Mouse (Mus musculus): Measurements from ENCODE around the gene Prrc2b.

Prrc2b gene

DNA sequence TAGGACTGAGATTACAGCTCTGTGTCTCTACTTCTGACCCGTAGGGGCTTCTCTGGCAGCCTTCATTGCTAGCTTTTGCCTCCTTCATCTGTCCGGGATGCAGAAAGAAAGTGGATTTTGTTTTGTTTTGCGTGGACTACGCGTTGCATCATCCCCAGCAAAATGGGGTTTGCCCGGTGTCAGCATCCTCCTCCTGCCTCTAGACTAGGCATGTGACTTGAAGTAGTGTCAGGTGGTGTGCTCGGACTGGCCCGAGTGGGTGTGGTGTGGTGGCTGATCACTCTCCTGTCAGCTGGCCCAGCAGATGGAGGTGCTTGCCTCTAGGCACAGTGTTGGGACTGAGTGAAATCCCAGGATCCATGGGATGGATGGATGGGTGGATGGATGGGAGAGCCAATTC is 11.2 kb downstream of the Prrc2b start:
- DNase-seq (ENCODE audit: low spot score), result no peak

DNA sequence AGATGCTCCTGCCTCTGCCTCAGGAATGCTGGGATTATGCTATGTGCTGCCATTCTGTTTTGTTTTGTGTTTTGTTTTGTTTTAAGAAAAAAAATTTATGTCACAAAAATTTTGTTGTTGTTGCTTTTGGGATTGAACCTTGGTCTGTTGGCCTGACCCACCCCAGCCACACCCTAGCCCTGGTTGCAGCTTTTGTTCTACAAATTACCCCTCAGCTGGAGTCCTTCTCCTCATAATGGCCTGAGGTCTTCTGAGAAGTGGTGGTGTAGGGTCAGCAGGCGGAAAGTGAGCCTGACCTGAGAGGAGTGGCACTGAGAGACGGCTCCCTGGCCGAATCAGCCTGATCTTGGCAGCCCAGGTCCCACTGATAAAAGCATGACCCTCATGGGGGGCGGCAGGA is 11.8 kb downstream of the Prrc2b start:
- DNase-seq (ENCODE audit: low spot score), result no peak

DNA sequence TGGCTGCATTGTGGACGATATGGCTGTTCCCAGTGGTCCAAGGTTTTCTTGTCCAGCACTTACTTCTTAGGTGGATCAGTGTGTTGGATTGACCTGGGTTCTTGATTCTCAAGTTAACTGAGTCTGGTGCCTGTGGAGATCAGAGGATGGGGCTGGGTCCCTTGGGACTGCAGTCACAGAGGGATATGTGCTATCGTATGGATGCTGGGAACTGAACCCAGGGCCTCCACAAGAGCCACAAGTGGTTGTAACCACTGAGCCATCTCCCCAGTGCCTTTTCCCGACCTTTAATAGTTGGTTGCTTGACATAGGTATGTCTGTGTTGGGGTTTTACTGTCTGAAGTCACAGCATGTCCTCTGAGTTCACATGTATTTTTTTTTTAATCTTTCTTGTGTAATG is 12.2 kb downstream of the Prrc2b start:
- DNase-seq (ENCODE audit: low spot score), result no peak

DNA sequence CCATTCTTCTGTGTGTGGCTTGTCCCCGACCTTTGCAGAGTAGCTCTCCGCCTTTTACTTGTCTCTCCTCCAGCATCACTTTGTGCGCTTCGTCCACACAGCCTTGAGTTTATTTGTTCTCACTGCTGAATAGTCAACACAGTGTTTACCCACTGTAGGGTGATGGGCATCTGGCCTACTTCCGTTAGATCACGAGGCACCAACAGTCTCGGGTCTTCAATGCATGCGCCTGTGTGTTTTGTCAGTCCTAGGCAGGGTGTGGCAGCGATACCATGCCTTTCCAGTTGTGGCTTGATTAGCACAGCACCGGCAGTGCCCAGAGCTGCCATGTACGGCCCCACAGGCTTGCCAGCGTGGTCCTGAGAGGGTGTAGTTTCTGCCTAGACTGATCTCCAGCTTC is 13.6 kb downstream of the Prrc2b start:
- no peak for DNase-seq (ENCODE audit: low spot score)

DNA sequence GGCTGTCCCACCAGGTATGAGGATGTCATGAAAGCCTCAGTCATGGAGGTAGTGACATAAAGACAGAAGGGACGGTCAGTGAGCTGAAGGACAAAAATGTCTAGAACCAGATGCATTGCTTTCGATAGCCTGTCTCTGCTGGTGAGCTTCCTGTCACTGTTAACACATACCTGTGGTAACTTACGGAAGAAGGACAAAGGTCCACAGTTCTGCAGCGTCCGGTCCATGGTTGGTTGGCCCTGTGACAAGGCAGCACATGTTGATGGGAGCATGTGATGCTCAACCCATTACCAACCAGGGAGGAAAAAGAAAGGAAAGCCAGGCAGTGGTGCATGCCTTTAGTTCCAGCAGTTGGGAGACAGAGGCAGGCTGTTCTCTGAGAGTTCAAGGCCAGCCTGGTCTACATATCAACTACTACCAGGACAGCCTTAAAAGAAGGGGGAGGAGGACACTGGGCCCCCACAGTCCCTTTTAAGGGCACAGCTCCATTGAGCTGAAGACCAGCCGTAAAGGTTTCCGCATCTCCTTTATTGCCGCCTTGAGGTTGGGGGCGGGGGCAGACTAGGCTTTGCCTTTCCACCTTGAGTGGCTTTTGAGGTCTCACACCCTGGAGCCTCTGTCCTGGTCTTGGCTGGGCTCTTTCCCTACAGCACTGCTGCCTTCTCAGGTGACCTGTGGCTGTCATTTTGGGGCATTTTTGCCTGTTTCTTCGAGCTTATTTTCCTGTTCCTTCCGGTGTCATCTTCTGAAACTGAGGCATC is 14.3 kb downstream of the Prrc2b start:
- no peak for DNase-seq (ENCODE audit: low spot score)

DNA sequence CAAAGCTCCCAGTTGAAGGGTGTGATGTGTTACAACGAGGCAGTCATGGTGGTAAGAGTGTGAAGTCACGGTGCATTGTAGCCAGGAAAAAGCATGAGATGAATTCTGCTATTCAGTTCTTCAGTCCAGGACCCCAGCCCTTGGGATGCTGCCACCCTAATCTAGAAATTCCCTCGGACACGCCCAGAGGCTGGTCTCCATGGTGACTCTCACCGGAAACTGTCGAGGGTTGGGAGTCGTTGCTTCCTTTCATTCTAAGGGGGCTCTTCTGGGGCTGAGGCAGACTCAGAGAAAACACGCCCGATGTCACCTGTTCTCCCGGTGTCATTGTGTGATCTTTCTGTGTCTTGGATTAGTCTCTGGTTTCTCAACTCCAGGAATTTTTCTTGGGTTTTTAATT is 15.7 kb downstream of the Prrc2b start:
- no peak for DNase-seq (ENCODE audit: low spot score)

DNA sequence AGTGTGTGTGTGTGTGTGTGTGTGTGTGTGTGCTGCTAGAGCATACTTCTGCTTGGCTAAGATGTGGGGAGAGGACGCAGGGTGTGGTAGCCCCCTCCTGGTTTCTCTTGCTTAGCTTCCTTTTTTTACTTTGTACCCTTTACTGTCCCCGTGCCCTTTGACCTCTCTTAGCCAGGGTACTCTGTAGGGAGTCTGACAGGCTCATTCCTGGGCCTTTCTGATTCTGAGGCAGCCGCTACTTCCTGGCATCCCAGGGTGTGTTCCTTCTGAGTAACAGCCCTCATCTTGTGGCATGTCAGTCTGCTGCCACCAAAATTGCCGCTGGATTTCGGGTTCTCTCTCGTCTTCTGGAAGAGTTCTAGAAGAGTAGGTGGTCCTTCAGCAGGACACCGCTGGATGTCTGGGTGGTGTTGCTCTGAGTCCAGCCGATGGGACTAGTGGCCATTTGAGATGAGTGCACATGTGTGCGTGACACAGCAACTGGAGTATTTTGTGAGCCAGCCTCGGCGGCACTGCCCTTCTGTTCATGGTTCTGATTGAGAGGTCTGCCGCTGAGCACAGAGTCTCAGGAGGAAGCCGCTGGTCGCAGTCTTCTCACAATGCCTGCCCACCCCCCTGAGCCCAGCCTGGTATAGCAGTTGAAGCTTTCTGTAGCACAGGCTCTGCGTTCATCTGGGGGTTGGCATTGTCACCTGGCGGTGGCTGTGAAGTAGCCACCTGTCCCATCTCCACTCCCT is 16.3 kb downstream of the Prrc2b start:
- DNase-seq (ENCODE audit: low spot score), result no peak

DNA sequence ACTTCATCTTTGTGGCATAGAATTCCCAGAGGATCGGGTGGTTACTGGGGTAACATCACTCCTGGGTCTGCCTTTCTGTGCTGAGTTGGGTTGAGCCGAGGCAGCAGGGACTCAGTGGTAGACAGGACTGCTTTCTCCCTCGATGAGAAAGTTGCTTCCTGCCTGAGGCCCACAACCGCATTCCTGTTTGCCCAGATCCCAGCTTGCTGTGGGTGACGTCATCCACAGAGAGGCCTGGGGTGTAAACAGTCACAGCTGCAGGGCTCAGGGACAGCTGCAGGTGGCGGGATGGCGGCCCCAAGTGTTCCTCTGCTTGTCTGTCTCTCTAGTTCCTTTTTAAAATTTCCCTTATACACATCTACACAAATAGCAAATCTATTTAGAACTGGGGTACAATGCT is 16.9 kb downstream of the Prrc2b start:
- no peak for DNase-seq (ENCODE audit: low spot score)

DNA sequence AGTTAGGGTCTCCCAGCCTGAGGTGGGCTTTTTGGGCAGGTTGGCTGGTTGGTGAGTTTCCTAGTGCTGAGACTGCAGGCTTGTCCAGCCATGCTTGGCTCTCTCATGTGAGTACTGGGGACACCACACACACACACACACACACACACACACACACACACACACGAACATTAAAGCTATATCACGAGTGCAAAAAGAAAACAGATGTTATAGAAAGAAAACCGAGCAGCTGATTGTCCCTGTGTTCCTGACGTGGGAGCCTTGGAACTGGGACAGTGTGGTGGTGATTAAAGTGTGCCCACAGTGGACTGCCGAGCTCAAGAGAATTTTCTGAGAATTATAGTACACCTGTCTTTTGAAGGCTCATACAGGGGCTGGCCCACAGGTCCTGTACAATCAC is 18.4 kb downstream of the Prrc2b start:
- no peak for DNase-seq (ENCODE audit: low spot score)

DNA sequence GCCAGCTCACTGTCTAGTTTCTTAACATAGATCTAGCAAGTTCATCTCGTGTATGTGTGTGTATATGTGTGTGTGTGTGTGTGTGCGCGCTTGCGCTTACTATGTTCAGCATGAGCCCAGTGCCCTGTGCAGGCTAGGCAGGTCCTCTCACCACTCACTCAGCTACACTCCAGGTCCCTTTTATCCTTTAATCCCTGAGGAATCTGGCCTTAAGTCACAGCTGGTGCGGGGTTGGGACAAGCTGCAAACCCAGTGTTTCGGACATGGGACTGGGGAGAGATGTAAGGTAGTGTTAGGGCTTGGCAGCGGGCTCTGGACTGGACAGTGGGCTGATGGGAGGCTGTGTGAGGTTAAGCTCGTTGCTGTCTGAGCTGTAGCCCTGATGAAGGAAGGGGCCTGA is 19.1 kb downstream of the Prrc2b start:
- no peak for DNase-seq (ENCODE audit: low spot score)

DNA sequence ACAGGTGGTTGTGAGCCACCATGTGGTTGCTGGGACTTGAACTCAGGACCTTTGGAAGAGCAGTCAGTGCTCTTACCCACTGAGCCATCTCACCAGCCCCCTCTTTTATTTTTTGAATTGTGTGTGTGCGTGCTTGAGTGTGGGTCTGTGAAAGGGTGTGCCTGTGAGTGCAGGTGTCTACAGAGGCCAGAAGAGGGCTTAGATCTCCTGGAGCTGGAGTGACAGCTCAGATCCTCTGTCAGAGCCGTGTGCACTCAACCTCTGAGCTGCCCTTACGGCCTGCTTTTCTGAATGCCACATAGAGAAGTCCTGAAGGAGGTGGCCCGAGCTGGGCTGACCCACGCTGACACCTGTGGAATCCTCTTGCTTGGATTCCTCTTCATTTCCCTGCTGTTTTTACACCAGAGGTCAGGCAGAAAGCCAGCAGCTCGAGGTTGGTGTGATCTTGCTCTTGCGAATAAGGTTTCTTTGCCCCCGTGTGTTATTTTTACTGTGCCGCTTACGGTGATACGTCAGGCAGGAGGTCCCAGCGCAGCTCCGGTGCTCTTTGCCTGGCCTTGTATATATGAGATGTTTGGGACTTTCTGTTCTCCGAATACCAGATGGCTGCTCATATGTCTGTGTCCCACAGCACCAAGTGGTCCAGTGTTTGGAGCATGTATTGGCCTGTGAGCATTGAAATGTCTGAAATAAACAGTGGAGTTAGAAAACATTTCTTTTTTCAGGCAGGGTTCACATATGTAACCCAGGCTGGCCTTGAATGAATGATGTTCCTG is 21.0 kb downstream of the Prrc2b start:
- DNase-seq (ENCODE audit: low spot score), result no peak

DNA sequence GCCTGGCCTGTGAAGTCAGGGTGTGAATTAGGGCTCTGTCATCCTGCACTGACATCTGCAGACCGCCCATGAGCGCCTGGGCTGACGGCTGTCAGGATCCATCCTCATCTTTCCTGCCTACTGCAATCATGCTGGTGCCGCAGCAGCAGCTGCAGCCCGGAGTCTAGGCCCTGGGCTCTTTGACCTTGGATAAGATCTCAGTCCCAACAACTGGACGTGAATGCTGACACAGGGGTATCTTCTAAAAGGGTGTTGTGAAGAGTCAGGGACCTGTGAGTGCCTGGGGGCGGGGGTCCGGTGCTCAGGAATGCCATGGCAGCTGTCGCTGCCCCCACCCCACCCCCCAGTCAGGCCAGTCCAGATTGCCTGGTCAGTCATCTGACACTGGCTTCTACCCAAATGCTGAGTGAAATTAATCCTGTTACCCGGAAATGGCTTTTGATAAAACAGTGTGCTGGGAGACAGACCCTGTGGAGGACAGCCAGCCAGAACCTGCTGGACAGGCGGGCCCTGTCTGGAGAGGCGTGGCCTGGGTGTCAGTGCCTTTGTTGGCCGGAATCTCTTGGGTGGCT is 23.4 kb downstream of the Prrc2b start:
- no peak for DNase-seq (ENCODE audit: low spot score)

DNA sequence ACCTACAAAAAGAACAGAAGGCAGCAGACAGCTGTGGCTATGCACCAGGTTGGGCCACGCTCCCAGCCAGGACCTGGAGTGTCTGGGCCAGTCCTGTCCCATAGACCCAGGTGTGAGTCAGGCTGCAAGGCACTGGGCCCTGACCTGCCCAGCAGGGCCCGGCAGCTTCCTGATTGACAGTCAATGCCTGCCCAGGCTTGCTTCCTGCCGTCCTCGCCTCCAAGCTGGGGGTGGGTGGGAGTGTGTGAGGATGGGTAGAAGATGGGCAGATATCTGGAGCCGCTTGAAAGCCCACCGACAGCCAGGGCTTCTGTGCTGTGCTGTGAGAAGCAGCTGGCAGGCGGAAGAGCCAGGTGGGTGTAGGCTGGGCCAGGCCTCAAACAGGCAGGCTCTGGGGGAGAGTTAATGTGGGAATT is 24.2 kb downstream of the Prrc2b start:
- no peak for DNase-seq (ENCODE audit: low spot score)

DNA sequence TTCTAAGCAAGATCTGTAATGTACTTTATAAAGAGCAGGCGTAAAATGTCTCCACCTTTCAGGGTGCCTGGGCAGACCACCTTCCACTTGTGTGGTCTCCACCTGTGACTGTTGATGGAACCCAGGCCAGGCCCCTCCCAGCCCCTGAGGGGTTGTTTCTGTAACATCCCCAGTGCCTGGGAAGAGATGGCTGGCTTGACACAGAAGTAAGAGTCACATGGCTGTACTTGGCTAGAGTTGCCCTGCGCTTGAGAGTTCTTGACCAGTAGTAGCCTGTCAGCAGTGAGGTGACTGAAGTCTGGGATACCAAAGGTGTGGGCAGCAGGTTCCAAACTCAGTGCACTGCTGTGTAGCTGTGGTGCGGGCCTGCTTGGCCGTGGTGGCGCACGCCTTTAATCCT is 24.6 kb downstream of the Prrc2b start:
- no peak for DNase-seq (ENCODE audit: low spot score)

DNA sequence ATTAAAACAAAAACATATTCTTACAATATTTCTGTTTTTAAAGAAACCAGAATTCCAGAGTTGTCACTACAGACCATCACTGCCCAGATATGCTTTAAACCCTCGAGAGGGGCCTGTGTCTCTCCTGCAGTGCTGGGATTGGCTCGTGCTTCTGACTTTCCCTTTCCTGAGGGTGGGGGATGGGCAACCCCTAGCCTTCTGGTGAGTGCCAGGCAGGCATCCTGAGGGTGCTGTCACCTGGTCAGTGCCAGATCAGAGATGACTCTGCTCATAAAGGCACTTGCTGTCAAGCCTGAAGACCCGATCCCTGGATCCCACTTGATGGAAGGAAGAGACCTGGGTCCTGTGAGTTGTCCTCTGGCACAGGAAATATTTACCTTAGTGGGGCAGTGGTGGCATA is 26.0 kb downstream of the Prrc2b start:
- no peak for DNase-seq (ENCODE audit: low spot score)

DNA sequence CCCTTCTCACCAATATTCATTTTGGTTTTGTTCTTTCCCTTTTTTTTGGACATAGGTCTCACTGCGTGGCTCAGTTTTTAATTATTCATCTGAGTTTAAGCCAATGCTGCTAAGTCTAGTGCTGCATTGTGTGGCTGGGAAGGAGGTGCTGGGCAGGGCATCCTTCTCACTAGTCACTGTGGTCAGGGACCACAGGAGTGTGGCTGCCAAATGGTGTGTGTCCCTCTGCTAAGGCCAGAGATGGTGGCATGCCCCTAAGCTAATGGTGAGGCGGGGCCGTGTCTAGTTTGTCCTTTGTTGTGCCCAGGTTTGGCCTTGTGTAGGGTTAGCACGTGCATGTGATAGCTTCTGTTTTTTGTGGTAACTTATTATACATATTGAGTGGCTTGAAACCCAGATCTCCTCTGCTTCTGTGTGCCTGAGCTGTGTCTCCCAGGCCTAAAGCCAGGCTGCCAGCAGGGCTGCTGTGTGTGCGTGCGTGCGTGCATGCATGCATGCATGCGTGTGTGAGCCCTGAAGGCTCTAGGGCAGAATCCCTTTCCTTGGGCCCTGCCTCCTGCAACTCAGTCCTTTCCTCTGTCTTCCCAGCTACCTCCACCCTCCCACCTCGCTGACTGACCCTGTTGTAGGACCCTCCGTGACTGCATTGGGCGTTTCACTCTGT is 26.6 kb downstream of the Prrc2b start:
- no peak for DNase-seq (ENCODE audit: low spot score)

DNA sequence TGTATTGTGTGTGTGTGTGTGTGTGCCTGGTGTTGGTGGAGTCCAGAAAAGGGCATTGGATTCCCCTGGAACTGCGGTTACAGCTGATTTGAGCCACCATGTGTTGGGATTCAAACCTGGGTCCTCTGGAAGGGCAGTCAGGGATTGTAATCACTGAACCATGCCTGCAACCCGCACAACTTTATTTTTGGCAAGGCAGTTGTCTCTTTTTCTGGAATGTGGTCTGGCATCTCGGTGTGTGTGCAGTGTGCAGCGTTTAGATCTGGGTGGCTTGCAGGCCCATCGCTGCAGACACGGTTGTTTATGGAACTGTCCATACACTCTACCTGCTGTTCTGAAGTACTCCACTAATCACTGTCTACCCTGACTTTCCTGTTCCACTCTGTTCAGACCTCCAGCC is 28.5 kb downstream of the Prrc2b start:
- no peak for DNase-seq (ENCODE audit: low spot score)

DNA sequence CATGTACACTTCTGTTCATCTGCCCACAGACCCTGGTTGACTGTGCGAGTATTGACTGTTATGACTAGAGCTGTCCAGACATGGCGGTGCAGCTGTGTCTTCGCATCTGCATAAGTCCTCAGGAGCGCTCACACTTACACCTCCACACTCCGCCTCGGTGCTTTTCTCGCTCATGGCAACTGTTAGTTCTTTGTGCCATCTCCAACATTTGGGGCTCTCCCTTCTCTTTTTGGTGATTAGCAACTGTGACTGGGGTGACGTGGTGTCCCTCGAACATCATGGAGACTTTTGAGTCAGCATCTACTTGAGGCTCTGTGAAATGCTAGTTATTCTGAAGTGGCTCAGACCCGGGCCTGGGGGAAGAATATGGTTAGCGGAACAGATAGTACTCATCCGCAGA is 29.2 kb downstream of the Prrc2b start:
- DNase-seq (ENCODE audit: low spot score), result no peak

DNA sequence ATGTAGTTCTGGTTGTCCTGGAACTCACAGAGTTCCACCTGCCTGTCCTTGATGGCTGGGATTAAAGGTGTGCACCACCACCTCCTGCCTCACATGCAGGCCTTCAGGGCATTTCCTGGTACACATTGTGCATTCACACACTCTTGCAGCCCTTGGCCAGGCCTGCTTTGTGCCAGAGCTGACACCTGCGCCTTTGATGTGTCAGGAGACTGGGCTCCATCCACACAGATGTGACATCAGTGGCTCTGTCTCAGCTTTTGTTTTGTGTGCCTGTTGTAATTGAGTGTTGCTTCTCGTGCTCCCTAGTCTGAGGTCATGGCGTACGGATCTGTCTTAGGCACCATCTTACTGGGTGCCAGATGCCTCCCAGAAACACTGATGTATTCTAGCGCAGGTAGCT is 30.5 kb downstream of the Prrc2b start:
- DNase-seq (ENCODE audit: low spot score), result no peak

DNA sequence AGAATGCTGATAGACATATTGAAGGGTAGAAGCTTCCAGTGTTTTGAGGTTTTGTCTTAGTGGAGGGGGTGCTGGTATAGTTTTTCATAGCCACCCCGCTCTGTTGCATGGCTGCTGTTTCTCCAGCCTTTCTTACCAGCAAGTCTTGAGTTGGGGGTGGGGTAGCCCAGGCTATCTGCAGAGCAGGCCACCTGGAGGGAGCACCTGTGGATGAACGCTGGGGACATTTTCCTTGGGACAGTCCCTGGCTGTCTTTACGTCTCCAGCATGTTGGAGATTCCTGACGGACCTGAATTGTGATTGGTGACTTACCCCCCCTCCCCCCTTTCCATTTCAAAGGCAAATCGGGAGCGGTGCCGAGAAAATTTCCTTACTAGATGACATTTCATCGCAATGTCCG is 31.2 kb downstream of the Prrc2b start:
- DNase-seq (ENCODE audit: low spot score), result no peak

DNA sequence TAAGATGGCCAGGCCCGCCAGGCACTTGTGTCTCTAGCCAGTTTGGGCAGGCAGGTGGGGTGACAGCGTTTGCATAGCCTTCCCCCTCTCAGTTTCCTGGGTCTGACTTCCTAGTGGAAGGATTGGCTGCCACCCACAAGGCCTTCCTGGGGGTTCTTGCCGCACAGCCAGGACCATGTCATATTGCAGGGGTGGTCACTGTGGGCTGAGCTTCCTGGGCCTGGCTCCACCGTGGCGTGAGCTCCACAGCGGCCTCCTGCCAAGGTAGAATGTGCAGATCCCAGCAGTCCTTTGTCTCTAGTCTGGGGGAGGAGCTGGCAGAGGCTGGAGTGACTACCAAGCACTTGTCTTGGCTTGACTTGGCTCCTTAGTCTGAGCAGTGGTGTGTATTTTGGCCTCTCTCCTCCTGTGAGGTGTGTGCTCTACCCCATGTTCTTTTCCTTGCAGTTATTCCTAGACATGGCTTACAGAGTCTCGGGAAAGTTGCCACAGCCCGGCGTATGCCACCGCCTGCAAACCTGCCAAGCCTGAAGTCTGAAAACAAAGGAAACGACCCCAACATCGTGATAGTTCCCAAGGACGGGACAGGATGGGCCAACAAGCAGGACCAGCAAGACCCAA is 31.9 kb downstream of the Prrc2b start:
- no peak for DNase-seq (ENCODE audit: low spot score)

Data from urinary bladder, postnatal 10 days (tissue).